Mouse (Mus musculus) embryonic fibroblast, embryonic 13.5 days (primary cell): ENCODE results near the gene Hnrnpc. TPM values are rescaled to one million over a fixed set of nuclear protein-coding genes. Genes with fewer than 3 reads are reported as not detected.

Source experiments
- H3K27ac ChIP-seq: 2 replicates; pipeline ENCODE4 v1.5.1; 2012; ENCODE audit warnings: low read length, control low read depth, inconsistent platforms; ENCODE audit not compliant: insufficient read depth
- H3K4me1 ChIP-seq: 2 replicates; pipeline ENCODE4 v1.6.1; 2011; ENCODE audit warnings: low read length; ENCODE audit not compliant: control insufficient read depth, insufficient read depth
- H3K4me3 ChIP-seq: 2 replicates; pipeline ENCODE4 v1.5.1; 2011; ENCODE audit warnings: mild to moderate bottlenecking, control low read depth, low read length; ENCODE audit not compliant: insufficient read depth
- CTCF ChIP-seq: IDR thresholded peaks from 2 replicates; pipeline ENCODE4 v1.5.1; 2011; ENCODE audit warnings: mild to moderate bottlenecking, control low read depth, low read length, moderate library complexity, borderline replicate concordance; ENCODE audit not compliant: insufficient read depth
- POLR2A ChIP-seq: IDR thresholded peaks from 2 replicates; pipeline ENCODE4 v1.6.1; 2011; ENCODE audit warnings: low read depth, mild to moderate bottlenecking, control low read depth, low read length, moderate library complexity
- polyA plus RNA-seq: library from polyadenylated mRNA; stranded (reverse); fragments of >200 nt; gene quantifications from 2 replicates; pipeline ENCODE4 v1.2.4, GENCODE M21; 2011; ENCODE audit warnings: low read depth; ENCODE audit not compliant: missing spikeins, insufficient read length

The Hnrnpc gene
- polyA plus RNA-seq, 1 experiment: 479 TPM

DNA sequence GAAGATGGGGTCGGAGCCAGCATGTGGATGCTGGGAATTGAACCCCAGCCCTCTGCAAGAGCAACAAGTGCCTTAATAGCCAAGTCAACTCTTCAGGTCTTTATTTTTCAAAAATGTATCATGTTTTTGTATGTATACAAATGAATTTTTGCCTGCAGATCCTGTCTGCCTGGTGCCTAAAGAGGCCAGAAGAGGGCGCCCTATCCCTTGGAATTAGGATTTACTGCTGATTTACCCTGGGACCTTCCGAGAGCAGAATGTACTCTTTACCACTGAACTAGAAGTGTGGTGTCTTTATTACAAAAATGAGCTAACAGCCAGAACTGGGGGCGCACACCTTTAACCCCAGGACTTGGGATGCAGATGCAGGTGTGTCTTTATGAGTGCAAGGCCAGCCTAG is 20.1 kb upstream of the Hnrnpc start:
- Histone ChIP-seq H3K27ac (no peak overlapping the region), H3K4me1 (no peaks in the 10 kb centered on the region), H3K4me3 (no peak overlapping the region)
- TF ChIP-seq CTCF: peak; percentile 29; the same call in 1 of the 2 replicates
- TF ChIP-seq POLR2A: no peak

- no peak overlapping the region for H3K27ac ChIP-seq
- no peaks in the 10 kb centered on the region for H3K4me1 ChIP-seq
- no peak overlapping the region for H3K4me3 ChIP-seq
- TF ChIP-seq POLR2A: no peak
- TF ChIP-seq CTCF: no peak
Observed at GRCm38 (mm10) chr14:52120169-52120568, 16.3 kb upstream of the Hnrnpc start.

GRCm38 (mm10) chr14:52118823-52119608 is 15.2 kb upstream of the Hnrnpc start:
- Histone ChIP-seq H3K4me3 (peak overlapping the region; percentile 33), H3K27ac (no peak overlapping the region; the same call in 1 of the 2 replicates), H3K4me1 (no peaks in the 10 kb centered on the region)
- TF ChIP-seq POLR2A (peak; percentile 69), CTCF (no peak)

DNA sequence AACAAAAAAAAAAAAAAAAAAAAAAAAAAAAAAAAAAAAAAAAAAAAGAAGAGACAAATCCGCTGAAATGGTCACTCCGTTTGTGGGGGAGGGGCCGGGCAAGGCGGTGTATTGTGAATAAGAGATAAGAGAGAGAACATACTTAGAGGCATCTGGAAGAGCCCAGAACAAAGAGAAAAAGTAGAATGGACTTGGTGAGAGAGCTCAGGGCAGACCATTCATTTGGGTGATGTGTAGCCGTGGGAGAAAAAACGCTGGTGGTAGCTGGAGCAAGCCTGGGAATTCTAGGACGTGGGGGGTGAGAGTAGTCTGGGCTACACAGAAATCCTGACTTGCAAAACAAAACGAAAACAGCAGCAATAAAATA is 14.6 kb upstream of the Hnrnpc start:
- Histone ChIP-seq H3K4me3 (no peak overlapping the region), H3K27ac (no peak overlapping the region), H3K4me1 (no peaks in the 10 kb centered on the region)
- TF ChIP-seq POLR2A (no peak), CTCF (no peak)

- no peak for TF ChIP-seq POLR2A
- no peak for TF ChIP-seq CTCF
- Histone ChIP-seq H3K27ac (no peak overlapping the region), H3K4me1 (no peaks in the 10 kb centered on the region), H3K4me3 (no peak overlapping the region)
Observed at GRCm38 (mm10) chr14:52117241-52117640, 13.4 kb upstream of the Hnrnpc start.

GRCm38 (mm10) chr14:52114101-52114500 is 10.3 kb upstream of the Hnrnpc start:
- no peak for TF ChIP-seq CTCF
- TF ChIP-seq POLR2A: no peak
- no peak overlapping the region for H3K27ac ChIP-seq

GRCm38 (mm10) chr14:52110346-52110745 is 6.5 kb upstream of the Hnrnpc start, which contains the start of gene Rpgrip1:
Gene Rpgrip1 (plus strand): TSS chr14:52110704.
- Histone ChIP-seq H3K4me1 (0 out of 2 replicates have a peak, but pooled peaks cover 5% of the 10 kb centered on the region), H3K4me3 (no peak within 1 kb of the TSS), H3K27ac (no peak within 1 kb of the TSS)
- no peak for TF ChIP-seq CTCF
- TF ChIP-seq POLR2A: no peak

More at GRCm38 (mm10) chr14:52114101-52114500, 10.3 kb upstream of the Hnrnpc start:
- Histone ChIP-seq H3K4me1 (no peaks in the 10 kb centered on the region), H3K4me3 (no peak overlapping the region)

DNA sequence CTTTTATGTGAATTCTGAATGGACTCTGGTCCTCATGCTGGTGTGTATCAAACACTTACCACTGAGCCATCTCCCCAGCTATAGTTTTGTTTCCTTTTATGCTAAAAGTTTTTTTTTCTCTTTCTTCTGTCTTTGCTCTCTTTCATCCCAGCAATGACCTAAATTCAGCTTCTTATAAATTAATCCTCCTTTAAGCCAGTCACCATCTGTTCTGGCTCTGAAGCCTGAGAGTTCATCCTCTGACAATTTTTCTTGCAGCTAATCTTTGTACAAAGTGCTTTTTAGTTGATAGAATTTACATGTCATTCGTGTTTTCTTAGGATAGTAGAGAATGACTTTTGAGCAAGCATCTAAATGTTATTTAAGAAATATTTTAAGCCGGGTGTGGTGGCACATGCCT is 4.2 kb upstream of the Hnrnpc start:
- H3K4me3 ChIP-seq: no peak overlapping the region
- no peak for TF ChIP-seq POLR2A
- no peak for TF ChIP-seq CTCF
- H3K4me1 ChIP-seq: 0 out of 2 replicates have a peak, but pooled peaks cover 5% of the 10 kb centered on the region
- no peak overlapping the region for H3K27ac ChIP-seq

- Histone ChIP-seq H3K4me1 (0 out of 2 replicates have a peak, but pooled peaks cover 5% of the 10 kb centered on the region), H3K27ac (peak overlapping the region; percentile 77), H3K4me3 (no peak overlapping the region)
- TF ChIP-seq CTCF (no peak), POLR2A (0 out of 2 replicates have a peak, but pooled peaks have one; percentile 15)
Observed at GRCm38 (mm10) chr14:52106741-52107140, 2.9 kb upstream of the Hnrnpc start.

DNA sequence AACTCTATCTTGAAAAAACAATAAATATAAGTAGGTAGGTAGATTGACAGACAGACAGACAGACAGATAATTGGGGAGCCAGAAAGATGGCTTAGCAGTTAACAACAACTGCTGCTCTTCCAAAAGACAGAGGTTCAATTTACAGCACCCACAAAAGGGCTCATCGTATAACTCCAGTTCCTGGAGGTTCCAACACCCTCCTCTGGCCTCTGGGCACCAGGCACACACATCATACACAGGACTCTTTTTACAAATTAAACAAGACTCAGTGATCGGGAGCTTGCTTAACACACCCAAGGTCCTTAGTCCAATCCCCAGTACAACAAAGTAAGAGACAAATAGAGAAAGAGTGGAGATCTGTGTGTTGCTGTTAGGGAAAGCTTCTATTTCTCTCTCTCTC is 1.5 kb upstream of the Hnrnpc start:
- Histone ChIP-seq H3K27ac (no peak overlapping the region), H3K4me1 (0 out of 2 replicates have a peak, but pooled peaks cover 5% of the 10 kb centered on the region), H3K4me3 (no peak overlapping the region)
- TF ChIP-seq CTCF: no peak
- no peak for TF ChIP-seq POLR2A

GRCm38 (mm10) chr14:52104677-52105285 is 953 bp upstream of the Hnrnpc start:
- Histone ChIP-seq H3K4me1 (0 out of 2 replicates have a peak, but pooled peaks cover 5% of the 10 kb centered on the region), H3K27ac (peak overlapping the region; percentile 94), H3K4me3 (peak overlapping the region; percentile 39)
- TF ChIP-seq CTCF: no peak
